Mouse (Mus musculus) brain, embryonic 14.5 days (tissue): ENCODE data around the gene Dab2ip. TPM values are rescaled to one million over a fixed set of nuclear protein-coding genes. Genes with fewer than 3 reads are reported as not detected.

Experiments
- DNase-seq: peaks from one replicate; pipeline ENCODE4 v3.0.0-alpha.2; 2011; ENCODE audit warnings: low read depth
- CTCF ChIP-seq: fragments of 200-500 bp; IDR thresholded peaks from 2 replicates; pipeline ENCODE4 v1.5.1; 2012; ENCODE audit warnings: inconsistent platforms, mild to moderate bottlenecking, moderate library complexity, borderline replicate concordance; ENCODE audit not compliant: insufficient read depth, insufficient read length; ENCODE audit errors: extremely low read depth
- POLR2A ChIP-seq: fragments of 200-500 bp; IDR thresholded peaks from 2 replicates; pipeline ENCODE4 v1.6.1; 2012; ENCODE audit warnings: mild to moderate bottlenecking, inconsistent platforms, borderline replicate concordance; ENCODE audit not compliant: poor library complexity, insufficient read depth, insufficient read length, severe bottlenecking; ENCODE audit errors: extremely low read depth
- polyA plus RNA-seq: library from polyadenylated mRNA; depleted of rRNA; stranded (reverse); fragments of >200 nt; gene quantifications from 2 replicates; pipeline ENCODE4 v1.2.3, GENCODE M21; 2012

Gene Dab2ip
- polyA plus RNA-seq, 1 experiment: 126 TPM

GRCm38 (mm10) chr2:35718003-35718500, 160.0 kb downstream of the Dab2ip start:
- DNase-seq: no peak

GRCm38 (mm10) chr2:35718662-35719061, 160.6 kb downstream of the Dab2ip start:
- DNase-seq: no peak
- no peak for TF ChIP-seq POLR2A
- no peak for TF ChIP-seq CTCF

More at GRCm38 (mm10) chr2:35718003-35718500, 160.0 kb downstream of the Dab2ip start:
- TF ChIP-seq POLR2A (no peak), CTCF (no peak)

- DNase-seq: no peak
- TF ChIP-seq CTCF: no peak
- TF ChIP-seq POLR2A: no peak
Measured at GRCm38 (mm10) chr2:35719230-35720005, 161.4 kb downstream of the Dab2ip start.

- TF ChIP-seq POLR2A: no peak
- TF ChIP-seq CTCF: no peak
- no peak for DNase-seq
Measured at GRCm38 (mm10) chr2:35720104-35720503, 162.0 kb downstream of the Dab2ip start.

GRCm38 (mm10) chr2:35720550-35720949, 162.5 kb downstream of the Dab2ip start:
- DNase-seq: no peak
- TF ChIP-seq POLR2A (no peak), CTCF (no peak)

- no peak for DNase-seq
- no peak for TF ChIP-seq CTCF
- TF ChIP-seq POLR2A: no peak
Measured at GRCm38 (mm10) chr2:35720956-35721355, 162.9 kb downstream of the Dab2ip start.

GRCm38 (mm10) chr2:35722821-35723220, 164.8 kb downstream of the Dab2ip start:
- TF ChIP-seq POLR2A (no peak), CTCF (no peak)
- no peak for DNase-seq

- TF ChIP-seq POLR2A: no peak
- TF ChIP-seq CTCF: no peak
- no peak for DNase-seq
Measured at GRCm38 (mm10) chr2:35723267-35723666, 165.2 kb downstream of the Dab2ip start.

GRCm38 (mm10) chr2:35723691-35724090, 165.6 kb downstream of the Dab2ip start:
- TF ChIP-seq POLR2A (no peak), CTCF (no peak)
- DNase-seq: no peak

GRCm38 (mm10) chr2:35728633-35729032, 170.6 kb downstream of the Dab2ip start:
- no peak for TF ChIP-seq POLR2A
- no peak for TF ChIP-seq CTCF

GRCm38 (mm10) chr2:35729077-35730065, 171.3 kb downstream of the Dab2ip start:
- peak; percentile 56 for DNase-seq
- TF ChIP-seq CTCF: peak; percentile 46; the same call in 1 of the 2 replicates
- TF ChIP-seq POLR2A: no peak

More at GRCm38 (mm10) chr2:35728633-35729032, 170.6 kb downstream of the Dab2ip start:
- no peak for DNase-seq
